In the genomic region with DNA sequence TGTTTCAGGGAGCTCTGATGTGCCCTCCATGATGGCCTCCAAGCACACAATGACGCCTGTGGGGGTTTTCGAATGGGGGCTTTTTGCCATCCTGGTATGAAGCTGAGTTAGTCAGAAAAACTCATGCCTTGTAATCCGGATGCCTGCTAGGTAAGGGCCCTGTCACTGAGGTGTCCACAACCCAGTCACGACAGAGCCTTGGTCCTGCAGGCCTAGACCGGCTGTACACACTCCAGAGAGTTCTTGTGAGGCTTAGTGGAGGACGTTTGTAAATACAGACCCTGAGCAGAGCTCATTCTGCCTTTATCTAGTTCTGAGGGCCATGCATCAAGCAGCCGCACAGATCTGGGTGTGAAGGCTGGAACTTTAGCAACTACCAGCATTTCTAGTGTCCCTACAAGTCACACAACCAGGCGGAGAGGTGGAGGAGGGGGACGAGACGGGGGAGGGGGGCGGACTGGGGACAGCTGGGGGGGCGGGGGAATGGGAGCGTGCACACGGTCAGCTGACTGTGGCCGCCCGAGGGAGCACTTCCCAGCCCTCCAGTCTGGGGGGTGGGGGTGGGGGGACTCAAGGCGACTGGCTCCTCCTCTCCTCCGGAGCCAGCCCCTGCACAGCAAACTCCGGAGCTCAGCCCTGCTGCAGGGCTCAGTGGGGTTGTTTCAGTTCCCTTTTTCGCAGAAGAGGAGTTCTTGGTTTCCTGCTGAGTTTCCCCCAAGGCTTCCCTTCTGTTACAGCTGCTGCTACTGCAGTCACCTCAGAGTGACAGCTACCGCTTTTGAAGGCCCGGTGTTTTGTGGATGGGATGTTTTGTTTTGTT, we compare ENCODE assay signal across 1 mouse cellular context.
TF ChIP-seq lines count a peak whose summit lies in the region.

No protein-coding gene starts in this region.

TF ChIP-seq in MEL, 35 proteins besides CTCF, POLR2A, EP300 and RAD21 (continued from another document):
- TF ChIP-seq USF1 (IDR thresholded peaks at IDR 0.05; ENCODE audit: low read depth, low read length) (peak; percentile 71), MAFK (IDR thresholded peaks at IDR 0.05; ENCODE audit: borderline replicate concordance, low read depth, low read length) (no peak)
